Mouse (Mus musculus): ENCODE measurements around the gene Krt19. TPM values are rescaled to one million over a fixed set of nuclear protein-coding genes. Genes with fewer than 3 reads are reported as not detected.

Krt19 gene
- polyA plus RNA-seq, 1 experiment from 2014 or later, result 12.4 TPM

- Histone ChIP-seq H3K9me3 (ENCODE audit: control insufficient read depth, low read length) (no peaks in the 10 kb centered on the region), H3K27ac (ENCODE audit: low read depth, low read length) (no peak within 1 kb of the TSS), H3K4me1 (replicated peaks; ENCODE audit: control insufficient read depth, insufficient read depth, low read length) (no peaks in the 10 kb centered on the region), H3K4me2 (no peak within 1 kb of the TSS), H3K9ac (ENCODE audit: low read depth, low read length) (no peak within 1 kb of the TSS), H3K27me3 (replicated peaks; ENCODE audit: control insufficient read depth, insufficient read depth, low read length) (no peaks in the 10 kb centered on the region), H3K36me3 (ENCODE audit: control insufficient read depth, insufficient read depth, low read length) (no peaks in the 10 kb centered on the region), H3K4me3 (ENCODE audit: low read depth, low read length) (no peak within 1 kb of the TSS)
- whole genome bisulfite sequencing, result 83% methylated on average over 9 of the region's 9 CpGs
- DNase-seq (ENCODE audit: low spot score), result no peak
- ATAC-seq (replicated peaks; ENCODE audit: low FRiP score), result no peak
Observed at GRCm38 (mm10) chr11:100096141-100096540, 52.3 kb downstream of the Krt19 start, which contains the start of gene Krt35. Krt35 (minus strand) TSS chr11:100096241.

Other genes with a start within 250 kb of the Krt19 start
- not detected in 2 replicates for gene Krtap31-1, start 240.7 kb downstream of the Krt19 start, polyA plus RNA-seq (2014; fragmentation: Nextera tagmentation; extraction: Ambion mirVana)
- not detected in 2 replicates for gene Gm11565, start 233.9 kb downstream of the Krt19 start, polyA plus RNA-seq (2014; fragmentation: Nextera tagmentation; extraction: Ambion mirVana)
- gene Krtap31-2, start 212.4 kb downstream of the Krt19 start, polyA plus RNA-seq (2014; fragmentation: Nextera tagmentation; extraction: Ambion mirVana), result not detected in 2 replicates
- gene Krtap9-5, start 200.2 kb downstream of the Krt19 start, polyA plus RNA-seq (2014; fragmentation: Nextera tagmentation; extraction: Ambion mirVana), result not detected in 2 replicates
- not detected in 2 replicates for gene Krtap29-1, start 169.6 kb downstream of the Krt19 start, polyA plus RNA-seq (2014; fragmentation: Nextera tagmentation; extraction: Ambion mirVana)
- gene Krtap16-1, start 162.1 kb downstream of the Krt19 start, polyA plus RNA-seq (2014; fragmentation: Nextera tagmentation; extraction: Ambion mirVana), result not detected in 2 replicates
- not detected in 2 replicates for gene Krtap17-1, start 154.7 kb downstream of the Krt19 start, polyA plus RNA-seq (2014; fragmentation: Nextera tagmentation; extraction: Ambion mirVana)
- not detected in 2 replicates for gene Krt33a, start 132.5 kb downstream of the Krt19 start, polyA plus RNA-seq (2014; fragmentation: Nextera tagmentation; extraction: Ambion mirVana)
- gene Krt33b, start 118.8 kb downstream of the Krt19 start, polyA plus RNA-seq (2014; fragmentation: Nextera tagmentation; extraction: Ambion mirVana), result not detected in 2 replicates
- gene Krt34, start 107.1 kb downstream of the Krt19 start, polyA plus RNA-seq (2014; fragmentation: Nextera tagmentation; extraction: Ambion mirVana), result not detected in 2 replicates
- not detected in 2 replicates for gene Krt31, start 98.1 kb downstream of the Krt19 start, polyA plus RNA-seq (2014; fragmentation: Nextera tagmentation; extraction: Ambion mirVana)
- not detected in 2 replicates for gene Krt32, start 60.4 kb downstream of the Krt19 start, polyA plus RNA-seq (2014; fragmentation: Nextera tagmentation; extraction: Ambion mirVana)
- gene Krt35, start 52.4 kb downstream of the Krt19 start, polyA plus RNA-seq (2014; fragmentation: Nextera tagmentation; extraction: Ambion mirVana), result not detected in 2 replicates
- not detected in 2 replicates for gene Krt36, start 43.0 kb downstream of the Krt19 start, polyA plus RNA-seq (2014; fragmentation: Nextera tagmentation; extraction: Ambion mirVana)
- gene Krt13, start 27.1 kb downstream of the Krt19 start, polyA plus RNA-seq (2014; fragmentation: Nextera tagmentation; extraction: Ambion mirVana), result 0.14 TPM in 1 of 2 replicates, not detected in the other
- 0.25 TPM in 1 of 2 replicates, not detected in the other for gene Krt15, start 12.7 kb downstream of the Krt19 start, polyA plus RNA-seq (2014; fragmentation: Nextera tagmentation; extraction: Ambion mirVana)
- gene Krt9, start 44.6 kb upstream of the Krt19 start, polyA plus RNA-seq (2014; fragmentation: Nextera tagmentation; extraction: Ambion mirVana), result not detected in 2 replicates
- 2.1 and 2.3 TPM in 2 replicates for gene Krt14, start 58.9 kb upstream of the Krt19 start, polyA plus RNA-seq (2014; fragmentation: Nextera tagmentation; extraction: Ambion mirVana)
- not detected in 2 replicates for gene Krt16, start 100.2 kb upstream of the Krt19 start, polyA plus RNA-seq (2014; fragmentation: Nextera tagmentation; extraction: Ambion mirVana)
- 0.32 and 0.42 TPM in 2 replicates for gene Krt17, start 112.4 kb upstream of the Krt19 start, polyA plus RNA-seq (2014; fragmentation: Nextera tagmentation; extraction: Ambion mirVana)
- not detected in 2 replicates for gene Krt42, start 121.2 kb upstream of the Krt19 start, polyA plus RNA-seq (2014; fragmentation: Nextera tagmentation; extraction: Ambion mirVana)
- gene Eif1, start 171.2 kb upstream of the Krt19 start, polyA plus RNA-seq (2014; fragmentation: Nextera tagmentation; extraction: Ambion mirVana), result 2,121 and 2,222 TPM in 2 replicates
- gene Gast, start 185.7 kb upstream of the Krt19 start, polyA plus RNA-seq (2014; fragmentation: Nextera tagmentation; extraction: Ambion mirVana), result not detected in 2 replicates
- gene Hap1, start 207.5 kb upstream of the Krt19 start, polyA plus RNA-seq (2014; fragmentation: Nextera tagmentation; extraction: Ambion mirVana), result 0.82 and 1.5 TPM in 2 replicates
- 38.8 and 41.6 TPM in 2 replicates for gene Jup, start 249.1 kb upstream of the Krt19 start, polyA plus RNA-seq (2014; fragmentation: Nextera tagmentation; extraction: Ambion mirVana)

Data from liver, embryonic 11.5 days (tissue).